Mouse (Mus musculus): ENCODE data around the gene Colq.

GRCm38 (mm10) chr14:31494349-31494974 lies 96.7 kb downstream of the Colq start, which contains the start of gene Eaf1:
- no peak for TF ChIP-seq POLR2A (IDR thresholded peaks at IDR 0.05; ENCODE audit: borderline replicate concordance, extremely low read depth, insufficient read depth, insufficient read length, poor library complexity, severe bottlenecking)
- TF ChIP-seq CTCF (IDR thresholded peaks at IDR 0.05; ENCODE audit: borderline replicate concordance, extremely low read depth, insufficient read depth, insufficient read length) = no peak
